Mouse (Mus musculus) common myeloid progenitor, adult 5-6 weeks (primary cell): ENCODE results near the gene Dusp2. TPM values are rescaled to one million over a fixed set of nuclear protein-coding genes. Genes with fewer than 3 reads are reported as not detected.
A peak's percentile ranks its signal among the peaks of the same experiment; 100 is the strongest.

Experiments
- ATAC-seq: replicated peaks from 2 replicates; pipeline ENCODE4 v1.8.0; 2016; ENCODE audit warnings: low read depth, mild to moderate bottlenecking, moderate TSS enrichment, inconsistent platforms; ENCODE audit not compliant: poor library complexity, severe bottlenecking
- total RNA-seq: library from RNA; stranded (forward); fragments of 200-1000, 187-1606 nt; gene quantifications from 2 replicates; pipeline ENCODE4 v1.2.3, GENCODE M21; 2017

Gene Dusp2
- total RNA-seq, 1 experiment from 2014 or later = 157 TPM

GRCm38 (mm10) chr2:127363282-127363652, 27.3 kb downstream of the Dusp2 start:
- no peak for ATAC-seq

- no peak for ATAC-seq
These were observed 27.7 kb downstream of the Dusp2 start for GRCm38 (mm10) chr2:127363696-127364095.

- ATAC-seq = no peak
These were observed 28.5 kb downstream of the Dusp2 start for GRCm38 (mm10) chr2:127364452-127364851.

DNA sequence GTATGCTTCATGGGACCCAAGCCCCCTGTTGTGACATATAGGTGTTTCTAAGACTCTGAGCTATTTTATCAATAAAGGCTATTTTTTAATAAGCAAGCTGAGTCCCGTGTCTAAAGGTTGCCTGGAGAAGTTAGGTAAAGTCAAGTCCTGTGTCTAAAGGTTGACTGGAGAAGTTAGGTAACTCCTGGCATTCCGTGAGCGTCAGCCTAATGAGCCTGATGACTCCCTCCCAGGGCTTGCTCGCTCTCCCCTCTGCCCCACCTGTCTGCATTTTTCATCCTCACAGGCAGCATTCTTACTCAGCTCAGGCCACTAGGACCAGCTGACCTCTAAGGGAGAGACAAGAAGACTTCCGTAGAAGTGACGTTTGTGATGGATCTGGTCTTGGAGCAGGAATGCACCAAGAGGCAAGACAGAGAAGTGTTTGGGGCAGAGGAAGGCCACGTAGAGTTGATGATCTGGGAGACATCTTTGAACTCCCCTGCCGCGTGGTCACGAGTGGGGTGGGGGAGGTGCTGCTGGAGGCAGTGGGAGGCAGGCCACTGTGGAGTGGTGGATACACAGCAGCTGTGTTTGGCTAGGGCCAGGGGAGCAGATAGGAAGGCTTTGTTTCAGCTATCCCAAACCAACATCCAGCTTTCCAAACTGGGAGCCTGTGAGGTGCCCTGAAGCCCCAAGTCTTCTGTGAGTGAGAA, 31.3 kb downstream of the Dusp2 start:
- no peak for ATAC-seq

GRCm38 (mm10) chr2:127369703-127370376, 33.9 kb downstream of the Dusp2 start:
- ATAC-seq = no peak

GRCm38 (mm10) chr2:127370561-127371483, 34.9 kb downstream of the Dusp2 start:
- ATAC-seq = no peak

- ATAC-seq = no peak
These were observed 35.5 kb downstream of the Dusp2 start for GRCm38 (mm10) chr2:127371484-127371861.

- ATAC-seq = no peak
These were observed 36.1 kb downstream of the Dusp2 start for GRCm38 (mm10) chr2:127372082-127372481.

DNA sequence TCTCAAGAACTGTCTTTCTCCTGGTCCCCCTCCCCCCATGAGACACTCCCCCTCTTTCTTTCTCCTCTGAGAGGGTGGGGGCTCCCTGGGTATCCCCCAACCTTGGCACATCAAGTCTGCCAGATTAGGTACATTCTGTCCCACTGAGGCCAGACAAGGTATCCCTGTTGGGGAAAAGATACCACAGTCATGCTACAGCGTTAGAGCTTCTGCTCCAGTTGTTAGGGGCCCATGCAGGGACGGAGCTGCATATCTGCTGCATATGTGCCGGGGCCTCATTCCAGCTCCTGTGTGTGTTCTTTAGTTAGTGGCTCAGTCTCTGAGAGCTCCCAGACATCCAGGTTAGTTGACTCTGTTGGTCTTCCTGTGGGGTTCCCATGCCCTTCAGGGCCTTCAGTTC, 38.2 kb downstream of the Dusp2 start:
- no peak for ATAC-seq

DNA sequence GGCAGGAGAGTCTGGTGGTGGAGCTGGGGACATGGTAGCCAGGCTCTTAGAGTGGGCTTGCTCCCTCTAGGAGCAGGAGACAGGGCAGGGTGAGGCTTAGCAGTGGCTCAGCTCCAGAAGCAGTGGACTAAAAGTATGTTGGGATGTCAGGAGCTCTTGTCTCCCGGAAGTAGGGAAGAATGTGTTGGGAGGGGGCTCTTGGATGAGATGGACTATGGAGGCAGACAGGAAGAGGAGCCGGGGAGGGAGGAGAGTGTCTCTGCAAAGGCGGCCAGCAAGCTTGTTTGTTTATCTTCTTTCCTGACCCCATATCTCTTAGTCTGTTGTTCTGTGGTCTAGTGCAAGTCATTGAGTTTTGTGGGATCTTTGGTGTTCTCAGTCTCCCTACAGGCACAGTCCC, 39.1 kb downstream of the Dusp2 start:
- ATAC-seq = no peak

DNA sequence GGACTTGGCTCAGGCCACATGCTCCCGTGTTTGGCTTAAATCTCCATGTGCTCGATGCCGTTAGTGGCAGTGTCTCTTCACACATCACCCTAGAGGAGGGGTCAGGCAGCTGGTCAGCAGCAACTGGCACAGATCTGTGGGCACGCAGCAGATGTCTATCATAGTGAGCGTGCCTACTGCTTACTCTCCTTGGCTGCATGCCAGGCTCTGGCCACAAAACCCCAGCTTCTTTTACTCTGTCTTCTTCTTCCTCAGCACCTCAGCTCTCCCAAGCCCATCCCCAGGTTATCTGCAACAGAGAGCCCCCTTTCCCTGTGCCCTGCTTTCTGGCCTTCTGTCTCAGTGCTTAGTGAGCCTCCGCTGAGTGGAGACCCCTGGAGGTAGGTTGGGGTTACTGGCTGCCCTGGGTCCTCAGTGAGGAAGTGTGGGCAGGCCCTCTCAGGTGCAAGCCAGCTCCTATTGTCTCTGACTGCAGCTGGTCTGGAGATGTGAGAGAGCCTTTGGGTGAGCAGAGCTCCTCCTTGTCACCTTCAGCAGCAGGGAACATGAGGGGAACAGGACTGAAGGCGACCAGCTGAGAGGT, 39.9 kb downstream of the Dusp2 start:
- peak; percentile 85 for ATAC-seq

GRCm38 (mm10) chr2:127376423-127377051, 40.6 kb downstream of the Dusp2 start:
- ATAC-seq = no peak

- no peak for ATAC-seq
These were observed 42.1 kb downstream of the Dusp2 start for GRCm38 (mm10) chr2:127377942-127378610.

DNA sequence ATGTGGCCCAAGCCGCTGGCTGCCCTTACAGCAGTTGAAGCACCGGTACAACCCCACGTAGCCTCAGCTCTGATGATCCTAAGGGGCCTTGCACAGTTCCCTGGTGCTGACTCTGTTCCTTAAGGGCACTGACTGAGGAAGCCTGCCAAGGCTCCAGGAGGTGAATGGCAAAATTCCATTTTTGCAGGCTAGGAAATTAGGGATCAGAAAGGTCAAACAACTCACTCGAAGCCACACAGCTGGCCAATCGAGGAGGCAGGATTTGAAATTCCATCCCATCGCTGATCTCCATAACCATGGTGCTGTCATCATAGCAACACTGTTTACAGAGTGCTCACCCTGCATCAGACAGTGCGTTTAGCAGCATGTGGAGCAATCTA, 42.6 kb downstream of the Dusp2 start:
- no peak for ATAC-seq

DNA sequence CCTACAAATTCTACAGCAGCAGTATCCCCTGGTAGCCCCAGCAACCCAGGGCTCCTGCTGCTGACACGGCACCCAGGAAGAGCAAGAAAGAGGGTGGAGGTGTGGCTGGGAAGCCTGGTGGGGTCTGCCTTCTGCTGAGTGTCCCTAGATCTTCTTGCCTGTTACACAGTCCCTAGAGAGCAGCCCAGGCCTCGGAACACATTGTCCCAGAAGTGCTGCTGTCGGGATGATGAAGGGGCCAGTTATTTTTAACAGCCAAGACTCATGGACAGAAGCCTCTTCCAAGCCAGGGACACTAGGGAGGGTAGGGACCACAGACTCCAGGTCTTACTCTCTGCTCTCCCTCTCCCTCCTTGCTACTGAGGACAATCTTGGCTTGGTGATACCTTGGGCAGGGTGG, 43.3 kb downstream of the Dusp2 start:
- ATAC-seq = no peak

DNA sequence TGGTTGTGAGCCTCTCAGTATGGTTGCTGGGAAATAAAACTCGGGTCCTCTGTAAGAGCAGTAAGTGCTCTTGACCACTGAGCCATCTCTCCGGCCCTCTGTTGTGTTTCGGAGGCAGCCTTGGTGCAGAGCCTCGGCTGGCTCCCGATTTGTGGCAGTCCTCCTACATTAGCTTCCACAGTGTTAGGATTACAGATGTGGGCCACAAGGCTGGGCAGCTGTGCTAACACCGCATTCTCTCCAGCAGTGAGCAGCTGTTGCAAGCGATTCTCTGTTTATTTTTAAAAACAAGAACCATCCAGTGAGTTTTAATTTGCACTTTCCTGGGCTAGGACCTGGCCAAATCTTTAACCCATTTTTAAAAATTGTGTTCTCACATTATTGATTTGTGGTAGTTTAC, 47.9 kb downstream of the Dusp2 start:
- no peak for ATAC-seq

- ATAC-seq = no peak
These were observed 51.6 kb downstream of the Dusp2 start for GRCm38 (mm10) chr2:127387521-127387920.
